Mouse (Mus musculus) hindbrain, embryonic 16.5 days (tissue): Measurements from ENCODE around the gene Psmc3ip. TPM values are rescaled to one million over a fixed set of nuclear protein-coding genes. Genes with fewer than 3 reads are reported as not detected.

ENCODE experiments used
- ATAC-seq: fragments of 200-750 bp; cut with Nextera tagmentation; 2 replicates; pipeline ENCODE4 v1.8.0; 2017; ENCODE audit warnings: moderate TSS enrichment, moderate library complexity
- H3K27ac ChIP-seq: fragments of 300-500 bp; sonication (generic); 2 replicates; pipeline ENCODE4 v1.5.1; 2014; ENCODE audit warnings: low read depth, mild to moderate bottlenecking, control low read depth, low read length, moderate library complexity
- H3K27me3 ChIP-seq: fragments of 300-500 bp; sonication (generic); replicated peaks from 2 replicates; pipeline ENCODE4 v1.6.1; 2014; ENCODE audit warnings: low read length; ENCODE audit not compliant: control insufficient read depth, insufficient read depth
- H3K36me3 ChIP-seq: fragments of 300-500 bp; sonication (generic); 2 replicates; pipeline ENCODE4 v1.6.1; 2014; ENCODE audit warnings: mild to moderate bottlenecking, low read length, moderate library complexity, mixed read lengths; ENCODE audit not compliant: control insufficient read depth, insufficient read depth
- H3K4me1 ChIP-seq: fragments of 300-500 bp; sonication (generic); 2 replicates; pipeline ENCODE4 v1.6.1; 2014; ENCODE audit warnings: low read depth, low read length; ENCODE audit not compliant: control insufficient read depth, insufficient read depth
- H3K4me2 ChIP-seq: fragments of 300-500 bp; sonication (generic); 2 replicates; pipeline ENCODE4 v1.6.1; 2014; ENCODE audit warnings: mild to moderate bottlenecking, low read length, control low read depth, moderate library complexity
- H3K4me3 ChIP-seq: fragments of 300-500 bp; sonication (generic); 2 replicates; pipeline ENCODE4 v1.5.1; 2014; ENCODE audit warnings: mild to moderate bottlenecking, low read length, control low read depth, moderate library complexity
- H3K9ac ChIP-seq: fragments of 300-500 bp; sonication (generic); 2 replicates; pipeline ENCODE4 v1.6.1; 2014; ENCODE audit warnings: low read depth, mild to moderate bottlenecking, control low read depth, low read length, moderate library complexity
- H3K9me3 ChIP-seq: fragments of 300-500 bp; sonication (generic); 2 replicates; pipeline ENCODE4 v1.6.1; 2014; ENCODE audit warnings: mild to moderate bottlenecking, low read length, moderate library complexity; ENCODE audit not compliant: control insufficient read depth
- WGBS: fragments of 180-500 bp; shearing (Covaris S2); extraction: QIAGEN DNeasy Blood & Tissue Kit; methylation state at CpG from one replicate; pipeline ENCODE4 v1.1.7; 2014; 5-methylcytosine and 5-hydroxymethylcytosine counted together
- polyA plus RNA-seq: library from polyadenylated mRNA; unstranded; fragments of >200 nt; fragmentation: Nextera tagmentation; extraction: Ambion mirVana; gene quantifications from 2 replicates; pipeline ENCODE4 v1.2.1, GENCODE M21; 2015

The Psmc3ip gene
- polyA plus RNA-seq, 1 experiment from 2014 or later, result 17.9 TPM

DNA sequence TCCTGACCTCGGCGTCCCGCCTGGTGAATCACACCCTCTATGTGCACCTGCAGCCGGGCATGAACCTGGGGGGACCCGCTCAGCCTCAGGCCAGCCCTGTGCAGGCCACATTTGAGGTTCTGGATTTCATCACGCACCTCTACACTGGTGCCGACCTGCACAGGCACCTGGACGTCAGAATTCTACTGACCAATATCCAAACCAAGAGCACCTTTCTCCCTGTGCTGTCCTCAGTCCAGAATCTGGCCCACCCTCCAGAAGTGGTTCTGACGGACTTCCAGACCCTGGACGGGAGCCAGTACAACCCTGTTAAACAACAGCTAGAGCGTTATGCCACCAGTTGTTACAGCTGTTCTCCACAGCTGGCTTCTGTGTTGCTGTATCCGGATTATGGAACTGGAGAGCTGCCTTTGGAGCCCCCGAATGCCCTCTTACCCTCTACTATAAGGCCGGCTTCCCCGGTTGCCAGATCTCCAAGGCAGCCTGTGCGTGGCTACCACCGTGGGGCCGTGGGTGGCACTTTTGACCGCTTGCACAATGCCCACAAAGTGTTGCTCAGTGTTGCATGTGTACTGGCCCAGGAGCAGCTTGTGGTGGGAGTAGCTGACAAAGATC lies 12.0 kb downstream of the Psmc3ip start:
- peak overlapping the region; percentile 80 for H3K4me3 ChIP-seq
- peaks cover 33% of the 10 kb centered on the region for H3K4me1 ChIP-seq
- peak; percentile 2; the same call in 1 of the 2 replicates for ATAC-seq
- H3K9ac ChIP-seq, result peak overlapping the region; percentile 89
- H3K4me2 ChIP-seq, result peak overlapping the region; percentile 100
- 33% methylated on average over 19 of the region's 19 CpGs for WGBS
- peak overlapping the region; percentile 92 for H3K27ac ChIP-seq
- peaks cover 3% of the 10 kb centered on the region for H3K36me3 ChIP-seq
- H3K27me3 ChIP-seq, result peaks cover 27% of the 10 kb centered on the region
- no peaks in the 10 kb centered on the region for H3K9me3 ChIP-seq

DNA sequence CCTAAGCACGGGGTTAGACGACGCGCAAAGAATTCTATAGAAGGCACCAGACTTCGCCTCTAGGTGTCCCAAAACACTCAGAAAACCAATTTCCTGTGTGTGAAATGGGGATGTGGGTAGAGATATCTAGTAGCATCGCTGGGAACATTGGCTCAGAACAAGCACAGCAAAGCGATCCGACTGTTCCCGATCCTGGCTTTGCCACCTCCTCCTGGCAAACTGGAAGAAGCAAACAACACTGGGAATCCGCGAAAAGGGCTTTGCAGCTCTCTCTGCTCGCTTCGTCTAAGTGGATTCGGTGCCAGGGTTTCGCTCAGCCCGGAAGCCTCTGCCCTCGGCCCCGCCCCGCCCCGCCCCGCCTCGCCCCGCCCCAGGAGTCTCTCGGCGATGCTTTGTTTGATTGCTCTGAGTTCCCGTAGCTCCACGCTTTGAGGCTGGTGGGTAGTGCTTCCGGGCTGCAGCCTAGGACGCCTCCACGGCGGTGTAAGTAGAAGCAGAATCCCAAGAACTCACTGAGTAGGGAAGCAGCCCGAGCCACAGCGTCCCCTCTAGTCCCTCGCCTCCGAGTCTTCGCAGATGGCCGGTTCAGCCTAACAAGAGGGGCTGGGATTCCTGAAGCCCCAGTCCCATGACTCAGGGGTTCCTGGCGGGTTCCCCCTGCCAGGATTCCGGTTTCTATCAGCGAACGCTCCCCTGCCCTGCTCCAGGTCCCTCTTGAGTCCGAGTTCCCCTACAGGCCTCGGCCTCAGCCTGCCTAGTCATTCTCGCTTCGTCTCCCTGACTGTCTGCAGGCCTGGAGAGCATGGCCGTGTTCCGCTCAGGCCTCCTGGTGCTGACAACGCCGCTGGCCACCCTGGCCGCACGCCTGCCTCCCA lies 12.8 kb downstream of the Psmc3ip start, which contains the start of gene Coasy:
Gene Coasy, plus strand, starts transcription at position 358 of the 875 bp plus-strand sequence.
- Histone ChIP-seq H3K4me2 (peak within 1 kb of the TSS; percentile 100), H3K9me3 (no peaks in the 10 kb centered on the region), H3K36me3 (peaks cover 3% of the 10 kb centered on the region), H3K4me1 (peaks cover 26% of the 10 kb centered on the region), H3K9ac (peak within 1 kb of the TSS; percentile 89), H3K4me3 (peak within 1 kb of the TSS; percentile 80), H3K27me3 (peaks cover 34% of the 10 kb centered on the region), H3K27ac (peak within 1 kb of the TSS; percentile 92)
- peak; percentile 91 for ATAC-seq
- WGBS, result under 1% methylated on average over 51 of the region's 51 CpGs

DNA sequence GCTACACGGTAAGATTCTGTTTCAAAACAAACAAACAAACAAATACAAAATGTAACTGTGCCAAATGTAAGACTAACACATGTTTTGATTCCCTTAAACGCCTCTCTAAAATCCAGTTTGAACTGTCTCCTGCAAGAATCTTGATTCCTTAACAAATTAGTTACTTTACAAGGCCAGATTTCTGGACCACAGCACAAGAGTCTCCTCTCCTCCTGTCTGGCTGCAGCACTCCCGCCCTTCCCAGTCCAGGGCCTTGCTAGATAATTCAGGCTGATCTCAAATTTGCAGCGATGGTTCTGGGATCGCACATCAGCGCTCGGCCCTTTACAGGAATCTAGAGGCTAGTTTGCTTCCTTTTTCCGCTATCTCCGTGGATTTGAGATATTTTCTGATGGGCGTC lies 13.6 kb downstream of the Psmc3ip start:
- H3K9ac ChIP-seq, result peak overlapping the region; percentile 25
- H3K4me2 ChIP-seq, result peak overlapping the region; percentile 100
- peak overlapping the region; percentile 80 for H3K4me3 ChIP-seq
- H3K4me1 ChIP-seq, result peaks cover 25% of the 10 kb centered on the region
- H3K27me3 ChIP-seq, result peaks cover 39% of the 10 kb centered on the region
- peak overlapping the region; percentile 92 for H3K27ac ChIP-seq
- H3K36me3 ChIP-seq, result peaks cover 3% of the 10 kb centered on the region
- no peaks in the 10 kb centered on the region for H3K9me3 ChIP-seq
- ATAC-seq, result no peak
- WGBS, result 5% methylated on average over 10 of the region's 10 CpGs

DNA sequence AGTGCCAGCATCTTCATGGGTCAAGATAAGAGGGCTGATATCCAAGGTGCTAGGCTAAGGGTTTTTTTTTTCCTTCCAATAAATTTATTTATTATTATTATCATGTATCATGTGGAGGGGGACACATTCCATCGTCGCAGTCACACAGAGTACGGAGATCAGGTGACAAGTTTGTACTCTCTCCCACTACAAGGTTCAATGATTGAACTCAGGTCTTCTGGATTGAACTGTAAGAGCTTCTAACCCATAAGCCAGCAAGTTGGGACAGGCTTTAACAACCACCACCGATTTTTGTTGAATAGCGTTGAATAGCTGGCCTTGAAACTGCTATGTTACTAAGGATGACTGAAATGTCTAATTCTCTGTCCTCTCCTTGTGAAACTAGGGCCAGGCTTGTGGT lies 14.8 kb downstream of the Psmc3ip start:
- H3K9me3 ChIP-seq, result no peaks in the 10 kb centered on the region
- H3K4me3 ChIP-seq, result no peak overlapping the region
- H3K27ac ChIP-seq, result no peak overlapping the region
- WGBS, result 63% methylated on average over 5 of the region's 5 CpGs
- peaks cover 39% of the 10 kb centered on the region for H3K27me3 ChIP-seq
- H3K4me1 ChIP-seq, result peaks cover 14% of the 10 kb centered on the region
- H3K36me3 ChIP-seq, result no peaks in the 10 kb centered on the region; the same call in 1 of the 2 replicates
- H3K9ac ChIP-seq, result no peak overlapping the region
- ATAC-seq, result no peak
- H3K4me2 ChIP-seq, result no peak overlapping the region

DNA sequence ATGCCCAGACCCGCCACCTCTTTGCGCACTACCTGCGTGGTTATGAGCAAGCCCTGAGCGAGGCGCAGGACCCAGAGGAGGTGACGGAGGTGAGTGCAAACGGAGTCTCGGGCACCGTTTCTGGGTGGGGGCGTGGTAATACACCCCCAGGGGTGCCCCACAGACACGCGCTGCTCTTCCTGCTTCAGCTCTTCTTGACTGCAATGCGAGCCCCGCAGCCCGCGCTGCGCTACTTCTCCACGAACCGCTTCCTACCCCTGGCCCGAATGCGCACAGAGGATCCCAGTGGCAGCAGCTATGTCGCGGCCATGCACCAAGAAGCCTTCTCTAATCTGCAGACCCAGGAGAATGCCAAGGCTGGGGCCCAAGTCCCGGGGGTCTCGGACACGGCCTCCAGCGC lies 15.5 kb downstream of the Psmc3ip start:
- no peak for ATAC-seq
- peak overlapping the region; percentile 16; the same call in 1 of the 2 replicates for H3K4me2 ChIP-seq
- no peaks in the 10 kb centered on the region; the same call in 1 of the 2 replicates for H3K36me3 ChIP-seq
- peaks cover 14% of the 10 kb centered on the region for H3K4me1 ChIP-seq
- H3K4me3 ChIP-seq, result 0 out of 2 replicates have a peak overlapping the region, but pooled peaks have one; percentile 5
- no peak overlapping the region for H3K9ac ChIP-seq
- H3K27me3 ChIP-seq, result peaks cover 39% of the 10 kb centered on the region
- 4% methylated on average over 23 of the region's 27 CpGs for WGBS
- no peak overlapping the region for H3K27ac ChIP-seq
- no peaks in the 10 kb centered on the region for H3K9me3 ChIP-seq

DNA sequence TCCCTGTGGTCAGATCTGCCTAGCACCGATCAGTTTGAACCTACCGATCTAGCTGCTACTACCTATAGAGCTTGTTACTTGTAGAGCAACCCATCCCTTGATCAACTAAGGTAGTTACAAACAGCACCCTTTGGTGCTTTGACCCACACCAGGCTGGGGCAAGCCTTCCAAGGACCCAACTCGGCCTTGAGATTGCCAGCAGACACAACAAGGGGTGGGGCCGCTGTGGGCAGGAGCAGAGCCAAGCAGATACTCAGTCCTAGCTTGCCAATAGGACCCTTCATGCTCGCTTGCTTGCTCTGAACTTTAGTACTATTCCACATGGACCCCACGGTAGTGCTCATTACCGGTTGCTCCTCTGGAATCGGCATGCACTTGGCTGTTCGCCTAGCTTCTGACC lies 17.1 kb downstream of the Psmc3ip start, which contains the start of gene Hsd17b1:
Gene Hsd17b1, plus strand, starts transcription at position 291 of the 400 bp plus-strand sequence.
- no peak within 1 kb of the TSS for H3K4me2 ChIP-seq
- H3K27ac ChIP-seq, result no peak within 1 kb of the TSS
- H3K36me3 ChIP-seq, result no peaks in the 10 kb centered on the region
- H3K27me3 ChIP-seq, result peaks cover 39% of the 10 kb centered on the region
- peaks cover 7% of the 10 kb centered on the region for H3K4me1 ChIP-seq
- H3K4me3 ChIP-seq, result no peak within 1 kb of the TSS
- WGBS, result 66% methylated on average over 9 of the region's 9 CpGs
- no peak within 1 kb of the TSS for H3K9ac ChIP-seq
- no peak for ATAC-seq
- no peaks in the 10 kb centered on the region for H3K9me3 ChIP-seq

DNA sequence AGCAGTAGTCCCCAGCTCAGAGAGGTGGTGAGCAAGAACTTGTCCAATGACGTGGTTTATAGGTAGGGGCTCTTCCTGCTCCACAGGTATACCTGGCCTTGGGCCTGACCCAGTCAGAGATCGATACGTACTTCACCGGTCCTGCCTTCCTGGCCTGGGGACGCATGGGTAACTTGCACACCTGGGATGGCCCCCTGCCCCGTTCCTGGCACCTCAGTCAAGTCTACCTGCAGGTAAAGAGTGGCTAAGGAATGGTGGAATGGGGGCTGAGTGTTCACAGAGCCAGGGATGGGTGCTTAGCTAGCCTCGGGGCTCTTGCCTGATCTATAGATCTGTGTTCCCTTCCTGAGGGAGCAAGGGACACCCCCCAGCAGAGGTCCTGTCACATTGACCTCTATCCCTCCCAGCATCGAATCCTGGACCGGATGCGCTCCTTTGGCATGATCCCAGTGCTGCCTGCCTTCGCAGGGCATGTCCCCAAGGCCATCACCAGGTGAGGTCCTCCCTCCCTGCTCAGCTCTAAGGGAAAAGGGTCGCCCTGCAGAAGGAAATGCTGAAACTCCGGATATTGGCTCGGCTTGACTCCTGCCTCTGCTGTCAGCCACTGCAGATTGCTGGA lies 23.3 kb downstream of the Psmc3ip start:
- H3K36me3 ChIP-seq, result no peaks in the 10 kb centered on the region
- no peak overlapping the region for H3K27ac ChIP-seq
- peaks cover 16% of the 10 kb centered on the region for H3K4me1 ChIP-seq
- H3K4me3 ChIP-seq, result no peak overlapping the region
- H3K9me3 ChIP-seq, result no peaks in the 10 kb centered on the region
- no peak overlapping the region for H3K4me2 ChIP-seq
- H3K27me3 ChIP-seq, result no peaks in the 10 kb centered on the region
- 71% methylated on average over 14 of the region's 14 CpGs for WGBS
- no peak overlapping the region for H3K9ac ChIP-seq
- ATAC-seq, result no peak

DNA sequence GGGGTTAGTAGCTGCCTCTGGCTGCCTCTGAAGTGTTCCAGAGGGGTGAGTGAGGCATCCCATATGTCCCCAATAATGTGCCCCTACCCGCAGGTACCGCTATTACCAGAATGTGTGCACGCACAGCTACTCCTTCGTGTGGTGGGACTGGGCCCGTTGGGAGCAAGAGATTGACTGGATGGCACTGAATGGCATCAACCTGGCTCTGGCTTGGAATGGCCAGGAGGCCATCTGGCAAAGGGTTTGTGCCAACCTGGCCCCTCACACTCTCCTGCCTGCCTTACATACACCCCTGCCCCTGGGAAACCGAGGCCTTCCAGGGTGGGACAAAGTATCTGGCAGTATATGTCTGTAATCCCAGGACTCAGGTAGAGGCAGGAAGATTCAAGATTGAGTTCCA lies 24.2 kb downstream of the Psmc3ip start:
- H3K9ac ChIP-seq, result no peak overlapping the region
- H3K27me3 ChIP-seq, result no peaks in the 10 kb centered on the region
- H3K4me2 ChIP-seq, result peak overlapping the region; percentile 77
- peaks cover 19% of the 10 kb centered on the region for H3K4me1 ChIP-seq
- no peak overlapping the region for H3K27ac ChIP-seq
- no peaks in the 10 kb centered on the region for H3K36me3 ChIP-seq
- peak overlapping the region; percentile 64 for H3K4me3 ChIP-seq
- 57% methylated on average over 6 of the region's 6 CpGs for WGBS
- H3K9me3 ChIP-seq, result no peaks in the 10 kb centered on the region
- no peak for ATAC-seq

DNA sequence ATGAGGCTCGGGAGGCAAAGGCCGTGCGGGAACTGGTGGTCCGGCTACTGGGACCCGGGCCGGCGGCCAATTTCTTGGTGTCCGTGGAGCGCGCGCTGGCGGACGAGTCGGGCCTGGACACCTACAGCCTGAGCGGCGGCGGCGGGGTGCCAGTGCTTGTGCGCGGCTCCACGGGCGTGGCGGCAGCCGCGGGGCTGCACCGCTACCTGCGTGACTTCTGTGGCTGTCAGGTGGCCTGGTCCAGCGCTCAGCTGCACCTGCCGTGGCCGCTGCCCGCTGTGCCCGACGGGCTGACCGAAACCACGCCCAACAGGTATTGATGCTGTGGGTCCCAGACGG lies 25.1 kb downstream of the Psmc3ip start:
- peak overlapping the region; percentile 64 for H3K4me3 ChIP-seq
- H3K9ac ChIP-seq, result peak overlapping the region; percentile 94
- no peaks in the 10 kb centered on the region for H3K36me3 ChIP-seq
- peak; percentile 74 for ATAC-seq
- under 1% methylated on average over 19 of the region's 36 CpGs for WGBS
- H3K27ac ChIP-seq, result peak overlapping the region; percentile 84
- H3K4me2 ChIP-seq, result peak overlapping the region; percentile 77
- H3K27me3 ChIP-seq, result no peaks in the 10 kb centered on the region
- peaks cover 19% of the 10 kb centered on the region for H3K4me1 ChIP-seq
- no peaks in the 10 kb centered on the region for H3K9me3 ChIP-seq
